Mouse (Mus musculus): ENCODE measurements around the gene Ephb4. TPM values are rescaled to one million over a fixed set of nuclear protein-coding genes. Genes with fewer than 3 reads are reported as not detected.

Ephb4 gene
- polyA plus RNA-seq, 1 experiment from 2014 or later: 8.6 TPM

DNA sequence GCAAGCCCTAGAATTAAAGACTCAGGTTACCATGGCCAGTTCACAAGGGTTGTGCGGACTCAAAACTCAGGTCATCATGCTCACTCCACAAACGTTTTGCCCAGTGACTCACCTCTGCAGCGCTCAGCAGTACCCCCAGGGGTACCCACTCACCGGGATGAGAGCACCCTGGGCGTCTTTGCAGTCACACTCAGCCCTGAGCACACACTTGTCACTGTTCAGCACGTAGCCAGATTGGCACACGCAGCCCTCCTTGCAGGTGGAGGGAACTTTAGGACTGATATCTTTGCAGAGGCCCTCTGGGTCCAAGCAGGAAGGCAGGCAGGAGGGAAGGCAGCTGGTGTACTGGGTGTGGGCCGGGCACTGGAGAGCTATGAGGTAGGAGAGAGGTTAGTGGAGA lies 61.3 kb downstream of the Ephb4 start:
- WGBS: 76% methylated on average over 8 of the region's 8 CpGs
- no peak for ATAC-seq
- H3K9me3 ChIP-seq: no peaks in the 10 kb centered on the region
- H3K27ac ChIP-seq: no peak overlapping the region
- no peak overlapping the region for H3K4me3 ChIP-seq (replicated peaks)
- no peaks in the 10 kb centered on the region for H3K27me3 ChIP-seq
- no peak overlapping the region for H3K4me2 ChIP-seq (replicated peaks)
- H3K36me3 ChIP-seq: no peaks in the 10 kb centered on the region
- H3K4me1 ChIP-seq (replicated peaks): peaks cover 17% of the 10 kb centered on the region
- H3K9ac ChIP-seq (replicated peaks): no peak overlapping the region

DNA sequence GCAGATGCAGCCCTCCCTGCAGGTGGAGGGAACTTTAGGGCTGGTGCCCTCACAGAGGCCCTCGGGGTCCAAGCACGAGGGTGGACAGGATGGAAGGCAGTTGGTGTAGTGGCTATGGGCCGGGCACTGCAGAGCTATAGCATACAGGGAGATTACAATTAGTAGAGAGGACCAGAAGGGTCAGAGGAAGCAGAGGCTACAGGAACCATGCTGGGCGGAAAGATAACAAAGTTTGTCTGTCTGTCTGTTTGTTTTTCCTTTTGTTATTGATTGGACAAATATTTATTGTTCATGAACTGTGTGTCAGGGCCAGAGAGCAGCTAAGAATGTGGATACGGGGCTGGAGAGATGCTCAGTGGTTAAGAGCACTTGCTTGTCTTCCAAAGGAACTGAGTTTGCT lies 64.3 kb downstream of the Ephb4 start:
- Histone ChIP-seq H3K4me2 (replicated peaks) (no peak overlapping the region), H3K9me3 (no peaks in the 10 kb centered on the region), H3K4me3 (replicated peaks) (no peak overlapping the region), H3K27ac (no peak overlapping the region), H3K4me1 (replicated peaks) (0 out of 2 replicates have a peak, but pooled peaks cover 4% of the 10 kb centered on the region), H3K36me3 (no peaks in the 10 kb centered on the region), H3K27me3 (no peaks in the 10 kb centered on the region), H3K9ac (replicated peaks) (no peak overlapping the region)
- no peak for ATAC-seq
- WGBS: 68% methylated on average over 5 of the region's 5 CpGs

DNA sequence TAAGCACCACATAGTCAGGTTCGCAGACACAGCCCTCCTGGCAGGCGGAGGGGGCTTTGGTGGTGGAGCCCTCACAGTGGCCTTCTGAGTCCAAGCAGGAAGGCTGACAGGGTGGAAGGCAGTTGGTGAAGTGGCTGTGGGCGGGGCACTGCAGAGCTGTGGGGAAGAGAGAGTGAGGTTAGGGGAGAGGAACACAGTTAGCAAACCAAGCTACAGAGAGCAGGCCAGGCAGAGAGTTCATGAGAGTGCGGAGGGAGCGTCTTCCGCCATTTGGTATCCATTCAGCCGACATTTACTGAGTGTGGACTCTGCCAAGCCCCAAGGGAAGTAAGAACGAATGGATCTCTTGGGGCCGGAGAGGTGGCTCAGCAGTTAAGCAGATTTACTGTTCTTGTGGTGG lies 69.2 kb downstream of the Ephb4 start:
- no peak for ATAC-seq
- H3K27me3 ChIP-seq: no peaks in the 10 kb centered on the region
- 79% methylated on average over 9 of the region's 9 CpGs for WGBS

DNA sequence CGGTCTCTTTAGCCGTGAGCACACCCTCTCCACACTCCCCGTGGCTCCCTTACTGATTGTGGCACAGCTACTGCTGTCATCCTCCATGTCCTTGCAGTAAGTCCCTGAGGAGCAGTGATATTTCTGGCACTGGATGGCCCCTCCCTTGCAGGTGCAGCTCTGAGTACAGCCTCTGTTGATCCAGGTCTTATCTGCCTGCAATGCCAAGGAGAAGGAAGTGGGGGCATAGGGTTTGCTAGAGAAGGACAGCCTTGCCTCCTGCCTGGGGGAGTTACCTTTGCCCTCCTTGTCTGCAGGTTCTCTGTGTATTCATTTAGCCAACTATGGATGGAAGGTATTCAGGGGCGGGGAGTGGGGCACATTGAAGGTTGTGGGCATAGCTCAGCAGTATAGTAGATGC lies 69.9 kb downstream of the Ephb4 start:
- no peak for ATAC-seq
- H3K27me3 ChIP-seq: no peaks in the 10 kb centered on the region
- no peak overlapping the region for H3K4me2 ChIP-seq (replicated peaks)
- H3K4me1 ChIP-seq (replicated peaks): no peaks in the 10 kb centered on the region
- H3K4me3 ChIP-seq (replicated peaks): no peak overlapping the region
- H3K9ac ChIP-seq (replicated peaks): no peak overlapping the region
- WGBS: 66% methylated on average over 4 of the region's 4 CpGs
- no peak overlapping the region for H3K27ac ChIP-seq
- H3K9me3 ChIP-seq: no peaks in the 10 kb centered on the region
- H3K36me3 ChIP-seq: no peaks in the 10 kb centered on the region

More for the DNA sequence above, 69.2 kb downstream of the Ephb4 start:
- Histone ChIP-seq H3K9ac (replicated peaks) (no peak overlapping the region), H3K4me3 (replicated peaks) (no peak overlapping the region), H3K4me2 (replicated peaks) (no peak overlapping the region), H3K9me3 (no peaks in the 10 kb centered on the region), H3K36me3 (no peaks in the 10 kb centered on the region), H3K27ac (no peak overlapping the region), H3K4me1 (replicated peaks) (no peaks in the 10 kb centered on the region)

DNA sequence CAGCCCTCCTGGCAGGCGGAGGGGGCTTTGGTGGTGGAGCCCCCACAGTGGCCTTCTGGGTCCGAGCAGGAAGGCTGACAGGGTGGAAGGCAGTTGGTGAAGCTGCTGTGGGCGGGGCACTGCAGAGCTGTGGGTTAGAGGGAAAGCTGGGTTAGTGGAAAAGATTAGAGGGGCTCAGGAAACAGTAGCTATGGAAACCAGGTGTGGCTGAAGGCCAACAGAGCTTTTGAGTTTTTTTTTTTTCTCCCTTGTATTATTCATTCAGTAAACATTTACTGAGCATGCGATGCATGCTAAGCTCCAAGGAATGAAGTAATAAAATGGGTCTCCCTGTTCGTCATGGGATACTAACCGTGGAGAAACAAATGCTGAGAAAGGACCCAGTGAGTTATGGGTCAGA lies 75.7 kb downstream of the Ephb4 start:
- 66% methylated on average over 6 of the region's 6 CpGs for WGBS
- ATAC-seq: no peak
- Histone ChIP-seq H3K27me3 (no peaks in the 10 kb centered on the region), H3K9me3 (no peaks in the 10 kb centered on the region), H3K36me3 (no peaks in the 10 kb centered on the region), H3K9ac (replicated peaks) (no peak overlapping the region), H3K4me3 (replicated peaks) (no peak overlapping the region), H3K4me2 (replicated peaks) (no peak overlapping the region), H3K4me1 (replicated peaks) (0 out of 2 replicates have a peak, but pooled peaks cover 3% of the 10 kb centered on the region), H3K27ac (no peak overlapping the region)

Other genes with a start within 250 kb of the Ephb4 start
- gene Trim56, start 233.9 kb upstream of the Ephb4 start, polyA plus RNA-seq (2015; fragmentation: Nextera tagmentation; extraction: Ambion mirVana): 2.6 and 4.2 TPM in 2 replicates
- not detected in 2 replicates for gene Muc3, start 200.8 kb upstream of the Ephb4 start, polyA plus RNA-seq (2015; fragmentation: Nextera tagmentation; extraction: Ambion mirVana)
- not detected in 2 replicates for gene Muc3a, start 137.7 kb upstream of the Ephb4 start, polyA plus RNA-seq (2015; fragmentation: Nextera tagmentation; extraction: Ambion mirVana)
- 11.2 and 11.3 TPM in 2 replicates for gene Ache, start 62.6 kb upstream of the Ephb4 start, polyA plus RNA-seq (2015; fragmentation: Nextera tagmentation; extraction: Ambion mirVana)
- 9.7 and 10.0 TPM in 2 replicates for gene Ufsp1, start 55.5 kb upstream of the Ephb4 start, polyA plus RNA-seq (2015; fragmentation: Nextera tagmentation; extraction: Ambion mirVana)
- gene Srrt, start 42.4 kb upstream of the Ephb4 start, polyA plus RNA-seq (2015; fragmentation: Nextera tagmentation; extraction: Ambion mirVana): 116 and 123 TPM in 2 replicates
- gene Trip6, start 35.7 kb upstream of the Ephb4 start, polyA plus RNA-seq (2015; fragmentation: Nextera tagmentation; extraction: Ambion mirVana): 19.8 and 22.1 TPM in 2 replicates
- gene Slc12a9, start 16.5 kb upstream of the Ephb4 start, polyA plus RNA-seq (2015; fragmentation: Nextera tagmentation; extraction: Ambion mirVana): 21.8 and 23.4 TPM in 2 replicates
- gene Zan, start 127.0 kb downstream of the Ephb4 start, polyA plus RNA-seq (2015; fragmentation: Nextera tagmentation; extraction: Ambion mirVana): 0.08 and 0.12 TPM in 2 replicates
- 74.0 and 82.0 TPM in 2 replicates for gene Pop7, start 152.4 kb downstream of the Ephb4 start, polyA plus RNA-seq (2015; fragmentation: Nextera tagmentation; extraction: Ambion mirVana)
- gene Gigyf1, start 168.4 kb downstream of the Ephb4 start, polyA plus RNA-seq (2015; fragmentation: Nextera tagmentation; extraction: Ambion mirVana): 19.6 and 20.5 TPM in 2 replicates
- not detected in 2 replicates for gene Epo, start 183.1 kb downstream of the Ephb4 start, polyA plus RNA-seq (2015; fragmentation: Nextera tagmentation; extraction: Ambion mirVana)
- 520 and 545 TPM in 2 replicates for gene Gnb2, start 183.4 kb downstream of the Ephb4 start, polyA plus RNA-seq (2015; fragmentation: Nextera tagmentation; extraction: Ambion mirVana)
- gene Actl6b, start 203.4 kb downstream of the Ephb4 start, polyA plus RNA-seq (2015; fragmentation: Nextera tagmentation; extraction: Ambion mirVana): 231 and 235 TPM in 2 replicates
- gene Tfr2, start 219.7 kb downstream of the Ephb4 start, polyA plus RNA-seq (2015; fragmentation: Nextera tagmentation; extraction: Ambion mirVana): 2.4 and 3.6 TPM in 2 replicates